Mouse (Mus musculus): ENCODE data around the gene Cnn2. TPM values are rescaled to one million over a fixed set of nuclear protein-coding genes. Genes with fewer than 3 reads are reported as not detected.
"Not testable (repeated sequence)": the region's sequence is repeated elsewhere in the genome, so short reads cannot be mapped to it uniquely, and the experiment has no call there.

Cnn2 gene
- polyA plus RNA-seq, 1 experiment from 2014 or later: 160 TPM

GRCm38 (mm10) chr10:80035686-80036085 lies 47.3 kb downstream of the Cnn2 start:
- peaks cover 5% of the 10 kb centered on the region; the same call in 1 of the 2 replicates for H3K36me3 ChIP-seq (ENCODE audit: control insufficient read depth, insufficient read depth, low read length)
- 88% methylated on average over 5 of the region's 5 CpGs for WGBS
- no peak overlapping the region for H3K27ac ChIP-seq (ENCODE audit: low read depth, low read length)
- H3K27me3 ChIP-seq (ENCODE audit: control insufficient read depth, insufficient read depth, low read length): no peaks in the 10 kb centered on the region
- no peak overlapping the region for H3K9ac ChIP-seq (ENCODE audit: low read length)
- H3K9me3 ChIP-seq (ENCODE audit: control insufficient read depth, low read length): no peaks in the 10 kb centered on the region
- peaks cover 9% of the 10 kb centered on the region for H3K4me1 ChIP-seq (replicated peaks; ENCODE audit: control insufficient read depth, insufficient read depth, low read length)
- H3K4me3 ChIP-seq (ENCODE audit: low read depth, low read length): no peak overlapping the region
- ATAC-seq (replicated peaks; ENCODE audit: low FRiP score) (no peak), DNase-seq (ENCODE audit: low spot score) (no peak)
- H3K4me2 ChIP-seq (ENCODE audit: low read depth, low read length, severe bottlenecking): no peak overlapping the region

- ATAC-seq (replicated peaks; ENCODE audit: low FRiP score): no peak
- WGBS: 92% methylated on average over 13 of the region's 13 CpGs
- H3K4me2 ChIP-seq (ENCODE audit: low read depth, low read length, severe bottlenecking): no peak overlapping the region
- no peak overlapping the region for H3K27ac ChIP-seq (ENCODE audit: low read depth, low read length)
- peaks cover 5% of the 10 kb centered on the region; the same call in 1 of the 2 replicates for H3K36me3 ChIP-seq (ENCODE audit: control insufficient read depth, insufficient read depth, low read length)
- no peak for DNase-seq (ENCODE audit: low spot score)
- H3K4me3 ChIP-seq (ENCODE audit: low read depth, low read length): no peak overlapping the region
- no peaks in the 10 kb centered on the region for H3K27me3 ChIP-seq (ENCODE audit: control insufficient read depth, insufficient read depth, low read length)
- peaks cover 9% of the 10 kb centered on the region for H3K4me1 ChIP-seq (replicated peaks; ENCODE audit: control insufficient read depth, insufficient read depth, low read length)
- H3K9me3 ChIP-seq (ENCODE audit: control insufficient read depth, low read length): no peaks in the 10 kb centered on the region
- no peak overlapping the region for H3K9ac ChIP-seq (ENCODE audit: low read length)
Observed at GRCm38 (mm10) chr10:80036832-80037231, 48.4 kb downstream of the Cnn2 start.

DNA sequence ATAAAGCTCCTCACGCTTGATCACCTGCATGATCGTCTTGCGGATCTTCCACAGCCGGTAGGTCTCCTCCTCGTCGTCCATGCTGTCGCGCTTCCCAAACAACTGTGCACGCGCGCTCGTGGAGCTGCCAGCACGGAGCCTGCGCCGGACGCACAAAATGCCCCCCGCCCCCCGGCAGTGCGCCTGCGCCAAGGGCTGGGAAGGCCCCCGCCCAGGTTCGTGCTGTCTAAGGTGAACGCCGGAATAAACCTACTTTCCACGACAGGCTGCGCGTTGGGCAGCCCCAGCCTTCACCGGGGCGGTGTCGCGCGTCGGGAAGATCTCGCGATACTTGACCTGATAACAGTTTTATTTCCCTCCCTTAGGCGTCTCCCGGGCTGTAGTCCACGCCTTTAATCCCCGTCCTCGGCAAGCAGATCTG lies 51.2 kb downstream of the Cnn2 start, which contains the start of gene Polr2e:
Gene Polr2e, minus strand, starts transcription at position 237 of the 421 bp plus-strand sequence.
- peak within 1 kb of the TSS; percentile 73 for H3K4me2 ChIP-seq (ENCODE audit: low read depth, low read length, severe bottlenecking)
- H3K36me3 ChIP-seq (ENCODE audit: control insufficient read depth, insufficient read depth, low read length): peaks cover 5% of the 10 kb centered on the region; the same call in 1 of the 2 replicates
- H3K27ac ChIP-seq (ENCODE audit: low read depth, low read length): no peak within 1 kb of the TSS
- ATAC-seq (replicated peaks; ENCODE audit: low FRiP score) (peak; percentile 97), DNase-seq (ENCODE audit: low spot score) (peak; percentile 99)
- no peaks in the 10 kb centered on the region for H3K27me3 ChIP-seq (ENCODE audit: control insufficient read depth, insufficient read depth, low read length)
- peaks cover 9% of the 10 kb centered on the region for H3K4me1 ChIP-seq (replicated peaks; ENCODE audit: control insufficient read depth, insufficient read depth, low read length)
- 0% methylated on average over 40 of the region's 40 CpGs for WGBS
- peak within 1 kb of the TSS; percentile 64 for H3K9ac ChIP-seq (ENCODE audit: low read length)
- no peaks in the 10 kb centered on the region for H3K9me3 ChIP-seq (ENCODE audit: control insufficient read depth, low read length)
- peak within 1 kb of the TSS; percentile 73 for H3K4me3 ChIP-seq (ENCODE audit: low read depth, low read length)

- not testable (repeated sequence) for H3K36me3 ChIP-seq (ENCODE audit: control insufficient read depth, insufficient read depth, low read length); ATAC-seq (replicated peaks; ENCODE audit: low FRiP score); H3K4me3 ChIP-seq (ENCODE audit: low read depth, low read length); H3K9me3 ChIP-seq (ENCODE audit: control insufficient read depth, low read length); H3K27ac ChIP-seq (ENCODE audit: low read depth, low read length); H3K4me2 ChIP-seq (ENCODE audit: low read depth, low read length, severe bottlenecking); H3K9ac ChIP-seq (ENCODE audit: low read length); H3K27me3 ChIP-seq (ENCODE audit: control insufficient read depth, insufficient read depth, low read length); DNase-seq (ENCODE audit: low spot score); H3K4me1 ChIP-seq (replicated peaks; ENCODE audit: control insufficient read depth, insufficient read depth, low read length)
- 89% methylated on average over 8 of the region's 8 CpGs for WGBS
Observed at GRCm38 (mm10) chr10:80041409-80042060, 53.2 kb downstream of the Cnn2 start.

- WGBS: 43% methylated on average over 4 of the region's 4 CpGs
- Histone ChIP-seq H3K9me3 (ENCODE audit: control insufficient read depth, low read length) (no peaks in the 10 kb centered on the region), H3K27ac (ENCODE audit: low read depth, low read length) (no peak overlapping the region), H3K27me3 (ENCODE audit: control insufficient read depth, insufficient read depth, low read length) (no peaks in the 10 kb centered on the region), H3K4me2 (ENCODE audit: low read depth, low read length, severe bottlenecking) (no peak overlapping the region), H3K9ac (ENCODE audit: low read length) (no peak overlapping the region), H3K36me3 (ENCODE audit: control insufficient read depth, insufficient read depth, low read length) (no peaks in the 10 kb centered on the region), H3K4me3 (ENCODE audit: low read depth, low read length) (no peak overlapping the region), H3K4me1 (replicated peaks; ENCODE audit: control insufficient read depth, insufficient read depth, low read length) (peaks cover 10% of the 10 kb centered on the region; the same call in 1 of the 2 replicates)
- no peak for ATAC-seq (replicated peaks; ENCODE audit: low FRiP score)
- DNase-seq (ENCODE audit: low spot score): no peak
Observed at GRCm38 (mm10) chr10:80044087-80044486, 55.7 kb downstream of the Cnn2 start.

DNA sequence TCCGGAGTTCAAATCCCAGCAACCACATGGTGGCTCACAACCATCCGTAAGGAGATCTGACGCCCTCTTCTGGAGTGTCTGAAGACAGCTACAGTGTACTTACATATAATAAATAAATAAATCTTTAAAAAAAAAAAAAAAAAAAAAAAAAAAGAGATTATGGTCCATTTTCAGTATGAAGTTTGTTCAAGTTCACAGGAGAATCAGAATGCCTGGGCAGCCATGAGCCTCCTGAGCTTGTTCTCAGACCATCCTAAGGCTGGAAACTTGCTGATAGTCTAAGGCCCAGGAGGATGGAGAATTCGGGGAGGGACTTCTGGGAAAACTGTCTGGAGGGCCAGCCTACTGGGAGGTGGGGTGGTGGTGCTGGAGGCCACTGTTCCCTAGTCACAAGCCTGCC lies 57.0 kb downstream of the Cnn2 start:
- not testable (repeated sequence) for H3K9me3 ChIP-seq (ENCODE audit: control insufficient read depth, low read length); H3K27me3 ChIP-seq (ENCODE audit: control insufficient read depth, insufficient read depth, low read length); H3K9ac ChIP-seq (ENCODE audit: low read length); ATAC-seq (replicated peaks; ENCODE audit: low FRiP score); H3K4me2 ChIP-seq (ENCODE audit: low read depth, low read length, severe bottlenecking); H3K4me3 ChIP-seq (ENCODE audit: low read depth, low read length); H3K27ac ChIP-seq (ENCODE audit: low read depth, low read length); H3K36me3 ChIP-seq (ENCODE audit: control insufficient read depth, insufficient read depth, low read length); DNase-seq (ENCODE audit: low spot score)
- peaks cover 10% of the 10 kb centered on the region; the same call in 1 of the 2 replicates for H3K4me1 ChIP-seq (replicated peaks; ENCODE audit: control insufficient read depth, insufficient read depth, low read length)
- 82% methylated on average over 2 of the region's 4 CpGs for whole genome bisulfite sequencing

Other genes starting within 250 kb of the Cnn2 start
- gene Polrmt, start 242.0 kb upstream of the Cnn2 start, polyA plus RNA-seq (2014; fragmentation: Nextera tagmentation; extraction: Ambion mirVana): 41.1 and 44.8 TPM in 2 replicates
- 0.36 and 0.40 TPM in 2 replicates for gene Fgf22, start 233.5 kb upstream of the Cnn2 start, polyA plus RNA-seq (2014; fragmentation: Nextera tagmentation; extraction: Ambion mirVana)
- gene Rnf126, start 221.6 kb upstream of the Cnn2 start, polyA plus RNA-seq (2014; fragmentation: Nextera tagmentation; extraction: Ambion mirVana): 118 TPM in 2 replicates
- gene Fstl3, start 211.3 kb upstream of the Cnn2 start, polyA plus RNA-seq (2014; fragmentation: Nextera tagmentation; extraction: Ambion mirVana): 0.41 and 1.0 TPM in 2 replicates
- gene Prss57, start 197.6 kb upstream of the Cnn2 start, polyA plus RNA-seq (2014; fragmentation: Nextera tagmentation; extraction: Ambion mirVana): not detected in 2 replicates
- gene Palm, start 195.0 kb upstream of the Cnn2 start, polyA plus RNA-seq (2014; fragmentation: Nextera tagmentation; extraction: Ambion mirVana): 140 and 157 TPM in 2 replicates
- 0.39 and 0.99 TPM in 2 replicates for gene Misp, start 167.6 kb upstream of the Cnn2 start, polyA plus RNA-seq (2014; fragmentation: Nextera tagmentation; extraction: Ambion mirVana)
- gene Ptbp1, start 134.2 kb upstream of the Cnn2 start, polyA plus RNA-seq (2014; fragmentation: Nextera tagmentation; extraction: Ambion mirVana): 261 and 295 TPM in 2 replicates
- 13.0 and 13.3 TPM in 2 replicates for gene Prtn3, start 114.1 kb upstream of the Cnn2 start, polyA plus RNA-seq (2014; fragmentation: Nextera tagmentation; extraction: Ambion mirVana)
- gene Plppr3, start 114.0 kb upstream of the Cnn2 start, polyA plus RNA-seq (2014; fragmentation: Nextera tagmentation; extraction: Ambion mirVana): 131 and 146 TPM in 2 replicates
- gene Elane, start 102.3 kb upstream of the Cnn2 start, polyA plus RNA-seq (2014; fragmentation: Nextera tagmentation; extraction: Ambion mirVana): not detected in 2 replicates
- not detected in 2 replicates for gene Cfd, start 97.7 kb upstream of the Cnn2 start, polyA plus RNA-seq (2014; fragmentation: Nextera tagmentation; extraction: Ambion mirVana)
- gene Med16, start 79.7 kb upstream of the Cnn2 start, polyA plus RNA-seq (2014; fragmentation: Nextera tagmentation; extraction: Ambion mirVana): 60.4 and 60.6 TPM in 2 replicates
- gene Gm26602, start 77.7 kb upstream of the Cnn2 start, polyA plus RNA-seq (2014; fragmentation: Nextera tagmentation; extraction: Ambion mirVana): 3.3 and 14.8 TPM in 2 replicates
- gene Kiss1r, start 71.6 kb upstream of the Cnn2 start, polyA plus RNA-seq (2014; fragmentation: Nextera tagmentation; extraction: Ambion mirVana): 0.55 and 1.0 TPM in 2 replicates
- gene R3hdm4, start 67.4 kb upstream of the Cnn2 start, polyA plus RNA-seq (2014; fragmentation: Nextera tagmentation; extraction: Ambion mirVana): 135 and 145 TPM in 2 replicates
- 5.4 and 6.6 TPM in 2 replicates for gene Arid3a, start 61.5 kb upstream of the Cnn2 start, polyA plus RNA-seq (2014; fragmentation: Nextera tagmentation; extraction: Ambion mirVana)
- gene Wdr18, start 28.4 kb upstream of the Cnn2 start, polyA plus RNA-seq (2014; fragmentation: Nextera tagmentation; extraction: Ambion mirVana): 111 and 112 TPM in 2 replicates
- 0.29 and 0.33 TPM in 2 replicates for gene Grin3b, start 17.9 kb upstream of the Cnn2 start, polyA plus RNA-seq (2014; fragmentation: Nextera tagmentation; extraction: Ambion mirVana)
- 17.8 and 18.6 TPM in 2 replicates for gene Tmem259, start 4.3 kb upstream of the Cnn2 start, polyA plus RNA-seq (2014; fragmentation: Nextera tagmentation; extraction: Ambion mirVana)
- gene Abca7, start 7.9 kb downstream of the Cnn2 start, polyA plus RNA-seq (2014; fragmentation: Nextera tagmentation; extraction: Ambion mirVana): 3.4 and 3.9 TPM in 2 replicates
- gene Arhgap45, start 28.1 kb downstream of the Cnn2 start, polyA plus RNA-seq (2014; fragmentation: Nextera tagmentation; extraction: Ambion mirVana): 4.6 and 4.9 TPM in 2 replicates
- 217 and 243 TPM in 2 replicates for gene Polr2e, start 51.2 kb downstream of the Cnn2 start, polyA plus RNA-seq (2014; fragmentation: Nextera tagmentation; extraction: Ambion mirVana)
- gene Gpx4, start 58.6 kb downstream of the Cnn2 start, polyA plus RNA-seq (2014; fragmentation: Nextera tagmentation; extraction: Ambion mirVana): 506 and 516 TPM in 2 replicates
- gene Sbno2, start 117.0 kb downstream of the Cnn2 start, polyA plus RNA-seq (2014; fragmentation: Nextera tagmentation; extraction: Ambion mirVana): 12.5 and 13.6 TPM in 2 replicates
- gene Stk11, start 127.2 kb downstream of the Cnn2 start, polyA plus RNA-seq (2014; fragmentation: Nextera tagmentation; extraction: Ambion mirVana): 26.5 and 31.6 TPM in 2 replicates
- gene Atp5d, start 150.0 kb downstream of the Cnn2 start, polyA plus RNA-seq (2014; fragmentation: Nextera tagmentation; extraction: Ambion mirVana): 401 and 414 TPM in 2 replicates
- gene Cbarp, start 152.3 kb downstream of the Cnn2 start, polyA plus RNA-seq (2014; fragmentation: Nextera tagmentation; extraction: Ambion mirVana): 10.4 and 15.0 TPM in 2 replicates
- 58.3 and 66.4 TPM in 2 replicates for gene Midn, start 159.7 kb downstream of the Cnn2 start, polyA plus RNA-seq (2014; fragmentation: Nextera tagmentation; extraction: Ambion mirVana)
- gene Cirbp, start 177.4 kb downstream of the Cnn2 start, polyA plus RNA-seq (2014; fragmentation: Nextera tagmentation; extraction: Ambion mirVana): 82.0 and 83.4 TPM in 2 replicates
- gene 1600002K03Rik, start 184.4 kb downstream of the Cnn2 start, polyA plus RNA-seq (2014; fragmentation: Nextera tagmentation; extraction: Ambion mirVana): 6.4 and 8.3 TPM in 2 replicates
- gene Efna2, start 190.9 kb downstream of the Cnn2 start, polyA plus RNA-seq (2014; fragmentation: Nextera tagmentation; extraction: Ambion mirVana): 48.8 and 50.7 TPM in 2 replicates
- 75.6 and 79.4 TPM in 2 replicates for gene Mum1, start 237.8 kb downstream of the Cnn2 start, polyA plus RNA-seq (2014; fragmentation: Nextera tagmentation; extraction: Ambion mirVana)